Mouse (Mus musculus) retina, postnatal 7 days (tissue): ENCODE measurements around the gene Gm49320.
A peak's percentile ranks its signal among the peaks of the same experiment; 100 is the strongest.

Source experiments
- DNase-seq: peaks from one replicate; pipeline ENCODE4 v3.0.0-alpha.2; 2012; ENCODE audit warnings: low read depth, low spot score

The Gm49320 gene

GRCm38 (mm10) chr8:4258678-4259077, 20.0 kb downstream of the Gm49320 start:
- no peak for DNase-seq

GRCm38 (mm10) chr8:4259125-4259804, 20.6 kb downstream of the Gm49320 start, which contains the start of gene Ctxn1:
Gene Ctxn1 (minus strand): TSS chr8:4259274.
- DNase-seq: peak; percentile 82

GRCm38 (mm10) chr8:4259805-4260170, 21.1 kb downstream of the Gm49320 start:
- no peak for DNase-seq

GRCm38 (mm10) chr8:4263105-4263791, 24.6 kb downstream of the Gm49320 start:
- DNase-seq: no peak

GRCm38 (mm10) chr8:4265160-4265914, 26.7 kb downstream of the Gm49320 start:
- no peak for DNase-seq

- no peak for DNase-seq
Observed at GRCm38 (mm10) chr8:4267627-4268026, 29.0 kb downstream of the Gm49320 start.

- no peak for DNase-seq
Observed at GRCm38 (mm10) chr8:4269609-4270008, 30.9 kb downstream of the Gm49320 start.

GRCm38 (mm10) chr8:4275275-4276110, 36.8 kb downstream of the Gm49320 start, which contains the start of gene Timm44:
Gene Timm44 (minus strand): TSS chr8:4275913.
- peak; percentile 92 for DNase-seq

GRCm38 (mm10) chr8:4276111-4276465, 37.4 kb downstream of the Gm49320 start:
- DNase-seq: no peak

GRCm38 (mm10) chr8:4292738-4293137, 54.1 kb downstream of the Gm49320 start:
- no peak for DNase-seq

- DNase-seq: no peak
Observed at GRCm38 (mm10) chr8:4297822-4298221, 59.2 kb downstream of the Gm49320 start.
